Mouse (Mus musculus): ENCODE measurements at regions not wholly inside any gene's neighbourhood (a gene's known extent, or its start where the extent isn't known, plus 50 kb on each side); places are given as distances from the start of the nearest gene placed in this dataset.
A peak's percentile ranks its signal among the peaks of the same experiment; 100 is the strongest.

- DNase-seq (ENCODE audit: low spot score) = no peak
Measured at GRCm38 (mm10) chrX:133787112-133787511, 63.7 kb upstream of the Tnmd start.

- peak; percentile 62 for DNase-seq (ENCODE audit: low spot score)
Measured at GRCm38 (mm10) chrX:133754026-133754425, 65.2 kb upstream of the Pcdh19 start.

- no peak for DNase-seq (ENCODE audit: low spot score)
Measured at GRCm38 (mm10) chrX:133752232-133752631, 63.4 kb upstream of the Pcdh19 start.

- DNase-seq (ENCODE audit: low spot score) = no peak
Measured at GRCm38 (mm10) chrX:133743446-133743845, 54.7 kb upstream of the Pcdh19 start.

- no peak for DNase-seq (ENCODE audit: low spot score)
Measured at GRCm38 (mm10) chrX:133738980-133739632, 50.3 kb upstream of the Pcdh19 start.

Data from heart, adult 8-10 months (tissue).